Mouse (Mus musculus): Measurements from ENCODE around the gene Setd6. TPM values are rescaled to one million over a fixed set of nuclear protein-coding genes. Genes with fewer than 3 reads are reported as not detected.

Gene Setd6
- 27.5 and 30.0 TPM in 2 replicates for polyA plus RNA-seq (2014; fragmentation: Nextera tagmentation; extraction: Ambion mirVana)

DNA sequence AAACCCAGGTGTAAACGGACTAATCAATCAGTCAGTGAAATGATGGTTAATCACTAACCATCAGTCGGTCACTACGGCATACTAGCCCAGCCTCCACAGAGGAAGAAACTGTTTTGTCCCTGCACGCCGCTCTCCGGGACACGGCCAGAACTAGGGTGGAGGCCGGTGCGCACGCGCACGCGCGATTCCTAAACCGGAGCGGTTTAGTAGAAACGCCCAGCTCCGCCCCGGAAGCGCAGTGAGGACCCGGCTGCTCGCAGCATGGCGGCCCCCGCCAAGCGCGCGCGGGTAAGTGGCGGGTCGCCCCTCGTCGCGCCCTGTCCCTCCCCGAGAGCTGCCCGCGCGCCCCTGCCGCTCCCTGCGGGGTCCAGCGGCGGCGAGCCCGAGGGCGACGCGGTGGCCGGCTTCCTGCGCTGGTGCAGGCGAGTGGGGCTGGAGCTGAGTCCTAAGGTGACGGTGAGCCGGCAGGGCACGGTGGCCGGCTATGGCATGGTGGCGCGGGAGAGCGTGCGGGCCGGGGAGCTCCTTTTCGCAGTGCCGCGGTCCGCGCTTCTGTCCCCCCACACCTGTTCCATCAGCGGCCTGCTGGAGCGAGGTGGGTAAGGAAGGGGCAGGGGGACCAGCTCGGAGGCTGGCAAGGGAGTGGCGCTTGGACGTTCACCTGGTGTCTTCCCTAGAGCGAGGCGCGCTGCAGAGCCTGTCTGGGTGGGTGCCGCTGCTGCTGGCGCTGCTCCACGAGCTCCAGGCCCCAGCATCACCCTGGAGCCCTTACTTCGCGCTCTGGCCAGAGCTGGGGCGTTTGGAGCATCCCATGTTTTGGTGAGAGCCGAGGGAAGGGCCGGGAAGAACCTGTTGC lies at the start of gene Setd6:
Gene Setd6, plus strand, starts transcription at position 206 of the 856 bp plus-strand sequence.
- H3K4me1 ChIP-seq (replicated peaks; ENCODE audit: control insufficient read depth, insufficient read depth, low read length): peaks cover 8% of the 10 kb centered on the region; the same call in 1 of the 2 replicates
- H3K4me2 ChIP-seq (ENCODE audit: low read depth, low read length, severe bottlenecking): peak within 1 kb of the TSS; percentile 85
- H3K9me3 ChIP-seq (ENCODE audit: control insufficient read depth, low read length): no peaks in the 10 kb centered on the region
- no peaks in the 10 kb centered on the region for H3K27me3 ChIP-seq (ENCODE audit: control insufficient read depth, insufficient read depth, low read length)
- under 1% methylated on average over 79 of the region's 79 CpGs for WGBS
- DNase-seq (ENCODE audit: low spot score) (peak; percentile 93), ATAC-seq (replicated peaks; ENCODE audit: low FRiP score) (peak; percentile 89)
- no peaks in the 10 kb centered on the region for H3K36me3 ChIP-seq (ENCODE audit: control insufficient read depth, insufficient read depth, low read length)
- H3K9ac ChIP-seq (ENCODE audit: low read length): peak within 1 kb of the TSS; percentile 82
- no peak within 1 kb of the TSS for H3K27ac ChIP-seq (ENCODE audit: low read depth, low read length)
- H3K4me3 ChIP-seq (ENCODE audit: low read depth, low read length): peak within 1 kb of the TSS; percentile 80

DNA sequence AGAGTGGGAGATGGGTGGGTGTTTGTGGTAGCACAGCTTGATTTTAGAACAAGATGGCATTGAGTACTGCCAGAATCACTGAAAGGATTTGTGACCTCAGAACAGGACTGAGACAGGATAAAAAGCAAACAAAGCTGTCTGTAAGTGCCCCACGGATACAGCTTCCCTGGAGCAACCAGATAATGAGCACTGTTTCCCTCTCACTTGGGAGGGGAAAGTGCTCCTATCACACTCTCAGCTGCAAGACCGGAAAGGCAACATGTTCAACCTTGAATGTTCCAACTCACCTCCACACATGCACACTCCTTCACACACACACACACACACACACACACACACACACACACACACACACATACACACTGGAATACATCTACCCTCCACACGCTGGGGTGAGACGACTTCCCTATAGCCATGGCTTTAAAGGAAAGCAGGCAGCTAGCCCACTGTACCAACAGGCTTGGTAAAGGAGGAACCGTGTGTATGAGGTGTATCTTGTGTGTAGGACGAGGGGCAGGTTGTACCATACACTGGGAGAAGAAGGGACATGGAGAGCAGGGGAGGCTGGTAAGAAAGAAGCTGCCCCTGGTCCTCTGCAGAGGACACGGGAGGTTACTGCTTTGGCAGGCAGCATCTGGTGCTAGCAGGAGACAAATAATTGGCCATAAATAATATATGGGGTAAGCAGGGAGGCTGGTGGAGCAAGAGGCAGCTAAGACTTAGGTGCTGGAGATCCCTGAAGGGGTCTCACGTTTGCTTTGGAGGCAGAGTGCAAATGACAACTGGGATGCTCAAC lies 47.3 kb upstream of the Setd6 start:
- Histone ChIP-seq H3K4me1 (replicated peaks; ENCODE audit: control insufficient read depth, insufficient read depth, low read length) (no peaks in the 10 kb centered on the region), H3K27me3 (ENCODE audit: control insufficient read depth, insufficient read depth, low read length) (no peaks in the 10 kb centered on the region), H3K4me3 (ENCODE audit: low read depth, low read length) (no peak overlapping the region), H3K27ac (ENCODE audit: low read depth, low read length) (no peak overlapping the region), H3K36me3 (ENCODE audit: control insufficient read depth, insufficient read depth, low read length) (no peaks in the 10 kb centered on the region), H3K9me3 (ENCODE audit: control insufficient read depth, low read length) (no peaks in the 10 kb centered on the region), H3K9ac (ENCODE audit: low read length) (no peak overlapping the region), H3K4me2 (ENCODE audit: low read depth, low read length, severe bottlenecking) (no peak overlapping the region)
- WGBS: 66% methylated on average over 8 of the region's 8 CpGs
- DNase-seq (ENCODE audit: low spot score) (no peak), ATAC-seq (replicated peaks; ENCODE audit: low FRiP score) (no peak)

DNA sequence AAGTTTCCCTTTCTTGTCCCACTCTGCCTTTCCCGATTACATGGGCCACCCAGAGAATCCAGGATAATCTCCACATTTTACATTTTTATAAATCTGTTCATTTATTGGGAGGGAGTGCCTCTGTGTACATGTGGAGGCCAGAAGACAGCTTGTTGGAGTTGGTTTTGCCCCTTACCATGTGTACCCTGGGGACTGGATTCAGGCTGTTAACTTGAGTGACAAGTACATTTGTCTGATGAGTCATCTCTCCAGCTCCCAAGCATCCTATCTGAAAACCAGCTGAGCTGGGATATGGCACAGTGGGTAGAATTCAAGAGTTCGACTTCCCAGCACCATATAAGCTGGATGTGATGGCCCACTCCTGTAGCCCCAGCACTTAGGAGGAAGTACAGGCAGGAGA lies 45.7 kb upstream of the Setd6 start:
- Histone ChIP-seq H3K36me3 (ENCODE audit: control insufficient read depth, insufficient read depth, low read length) (no peaks in the 10 kb centered on the region), H3K9ac (ENCODE audit: low read length) (no peak overlapping the region), H3K27ac (ENCODE audit: low read depth, low read length) (no peak overlapping the region), H3K9me3 (ENCODE audit: control insufficient read depth, low read length) (no peaks in the 10 kb centered on the region), H3K27me3 (ENCODE audit: control insufficient read depth, insufficient read depth, low read length) (no peaks in the 10 kb centered on the region), H3K4me1 (replicated peaks; ENCODE audit: control insufficient read depth, insufficient read depth, low read length) (no peaks in the 10 kb centered on the region), H3K4me2 (ENCODE audit: low read depth, low read length, severe bottlenecking) (no peak overlapping the region), H3K4me3 (ENCODE audit: low read depth, low read length) (no peak overlapping the region)
- 86% methylated on average over 2 of the region's 2 CpGs for WGBS
- ATAC-seq (replicated peaks; ENCODE audit: low FRiP score): no peak
- no peak for DNase-seq (ENCODE audit: low spot score)

- no peaks in the 10 kb centered on the region for H3K4me1 ChIP-seq (replicated peaks; ENCODE audit: control insufficient read depth, insufficient read depth, low read length)
- no peaks in the 10 kb centered on the region for H3K36me3 ChIP-seq (ENCODE audit: control insufficient read depth, insufficient read depth, low read length)
- H3K27me3 ChIP-seq (ENCODE audit: control insufficient read depth, insufficient read depth, low read length): peaks cover 7% of the 10 kb centered on the region
- H3K9me3 ChIP-seq (ENCODE audit: control insufficient read depth, low read length): no peaks in the 10 kb centered on the region
- H3K9ac ChIP-seq (ENCODE audit: low read length): no peak overlapping the region
- WGBS: 89% methylated on average over 6 of the region's 6 CpGs
- ATAC-seq (replicated peaks; ENCODE audit: low FRiP score) (no peak), DNase-seq (ENCODE audit: low spot score) (no peak)
- H3K4me3 ChIP-seq (ENCODE audit: low read depth, low read length): no peak overlapping the region
- no peak overlapping the region for H3K4me2 ChIP-seq (ENCODE audit: low read depth, low read length, severe bottlenecking)
- H3K27ac ChIP-seq (ENCODE audit: low read depth, low read length): no peak overlapping the region
Observed at GRCm38 (mm10) chr8:95671861-95672260, 43.8 kb upstream of the Setd6 start.

DNA sequence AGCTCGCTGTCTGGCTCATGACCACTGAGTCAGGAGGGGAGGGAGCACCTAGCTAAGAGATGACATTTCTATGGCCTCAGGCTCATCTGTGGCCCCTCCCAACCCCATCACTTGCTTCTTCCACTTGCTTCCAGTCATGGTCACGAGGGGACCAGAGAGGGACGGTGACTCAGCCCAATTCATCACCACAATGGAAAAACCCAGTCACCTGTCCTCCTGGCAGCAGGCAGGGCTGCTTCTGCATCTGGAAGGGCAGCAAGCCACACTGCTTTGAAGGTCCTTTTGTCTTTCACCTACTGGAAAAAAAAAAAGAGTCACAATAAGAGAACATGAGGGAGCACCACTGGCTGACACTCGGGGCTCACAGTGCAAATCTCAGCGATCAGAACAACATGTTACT lies 42.9 kb upstream of the Setd6 start:
- Histone ChIP-seq H3K9me3 (ENCODE audit: control insufficient read depth, low read length) (no peaks in the 10 kb centered on the region), H3K36me3 (ENCODE audit: control insufficient read depth, insufficient read depth, low read length) (no peaks in the 10 kb centered on the region), H3K27ac (ENCODE audit: low read depth, low read length) (no peak overlapping the region), H3K27me3 (ENCODE audit: control insufficient read depth, insufficient read depth, low read length) (peaks cover 16% of the 10 kb centered on the region), H3K4me3 (ENCODE audit: low read depth, low read length) (no peak overlapping the region), H3K4me2 (ENCODE audit: low read depth, low read length, severe bottlenecking) (no peak overlapping the region), H3K9ac (ENCODE audit: low read length) (no peak overlapping the region), H3K4me1 (replicated peaks; ENCODE audit: control insufficient read depth, insufficient read depth, low read length) (peaks cover 4% of the 10 kb centered on the region; the same call in 1 of the 2 replicates)
- ATAC-seq (replicated peaks; ENCODE audit: low FRiP score) (no peak), DNase-seq (ENCODE audit: low spot score) (no peak)
- 80% methylated on average over 5 of the region's 5 CpGs for WGBS

DNA sequence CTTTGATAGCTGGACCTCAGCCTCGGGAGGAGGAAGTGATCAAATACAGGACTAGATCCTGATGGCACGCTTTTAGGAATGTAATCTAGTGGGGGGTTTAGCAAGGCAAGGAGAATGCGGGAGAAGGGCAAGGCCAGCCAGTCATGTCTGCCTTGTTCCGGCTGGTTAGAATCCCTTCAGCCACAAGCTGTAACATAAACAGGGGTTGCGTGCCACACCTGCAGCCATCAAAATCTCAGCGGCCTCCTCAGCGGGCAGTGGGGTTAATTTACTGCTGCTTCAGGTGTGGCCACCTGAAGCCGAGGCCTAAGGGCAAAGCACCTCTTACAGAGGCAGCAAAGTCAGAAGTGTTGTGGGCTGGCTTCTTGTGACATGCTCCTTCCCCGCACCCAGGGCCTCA lies 39.0 kb upstream of the Setd6 start, which contains the start of gene Ndrg4:
Gene Ndrg4, plus strand, starts transcription at position 350 of the 400 bp plus-strand sequence.
- WGBS: 39% methylated on average over 9 of the region's 9 CpGs
- ATAC-seq (replicated peaks; ENCODE audit: low FRiP score): no peak

DNA sequence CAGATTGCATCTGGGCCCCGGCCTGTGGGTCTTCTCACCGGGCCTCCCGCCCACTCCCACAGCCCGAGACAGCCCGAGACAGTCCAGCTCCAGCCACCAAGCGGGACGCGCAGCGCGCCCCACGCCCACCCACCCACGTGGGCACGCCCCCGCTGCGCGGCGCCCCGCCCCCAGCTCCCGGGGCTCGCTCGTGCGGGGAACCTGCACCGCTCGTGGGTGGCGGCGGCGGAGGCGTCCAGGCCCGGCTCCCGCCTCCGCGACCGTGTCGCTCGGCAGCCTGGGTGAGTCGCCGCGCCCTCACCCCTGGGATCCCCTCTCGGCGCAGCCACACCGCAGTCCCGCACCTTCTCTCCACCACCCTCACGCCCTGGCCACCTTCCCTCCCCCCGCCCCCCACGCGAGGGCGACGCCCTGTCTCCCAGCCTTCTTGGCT lies 38.1 kb upstream of the Setd6 start:
- WGBS: under 1% methylated on average over 24 of the region's 48 CpGs
- ATAC-seq (replicated peaks; ENCODE audit: low FRiP score) (peak; percentile 58), DNase-seq (ENCODE audit: low spot score) (peak; percentile 59)
- H3K4me1 ChIP-seq (replicated peaks; ENCODE audit: control insufficient read depth, insufficient read depth, low read length): peaks cover 4% of the 10 kb centered on the region; the same call in 1 of the 2 replicates
- peak overlapping the region; percentile 57 for H3K9ac ChIP-seq (ENCODE audit: low read length)
- H3K4me2 ChIP-seq (ENCODE audit: low read depth, low read length, severe bottlenecking): peak overlapping the region; percentile 91
- no peak overlapping the region for H3K27ac ChIP-seq (ENCODE audit: low read depth, low read length)
- H3K9me3 ChIP-seq (ENCODE audit: control insufficient read depth, low read length): no peaks in the 10 kb centered on the region
- peaks cover 33% of the 10 kb centered on the region for H3K27me3 ChIP-seq (ENCODE audit: control insufficient read depth, insufficient read depth, low read length)
- H3K36me3 ChIP-seq (ENCODE audit: control insufficient read depth, insufficient read depth, low read length): no peaks in the 10 kb centered on the region
- peak overlapping the region; percentile 53 for H3K4me3 ChIP-seq (ENCODE audit: low read depth, low read length)

More for the DNA sequence above, 39.0 kb upstream of the Setd6 start, which contains the start of gene Ndrg4:
- peaks cover 33% of the 10 kb centered on the region for H3K27me3 ChIP-seq (ENCODE audit: control insufficient read depth, insufficient read depth, low read length)
- peak within 1 kb of the TSS; percentile 53 for H3K4me3 ChIP-seq (ENCODE audit: low read depth, low read length)
- no peaks in the 10 kb centered on the region for H3K9me3 ChIP-seq (ENCODE audit: control insufficient read depth, low read length)
- DNase-seq (ENCODE audit: low spot score): no peak
- H3K4me2 ChIP-seq (ENCODE audit: low read depth, low read length, severe bottlenecking): peak within 1 kb of the TSS; percentile 91
- peaks cover 4% of the 10 kb centered on the region; the same call in 1 of the 2 replicates for H3K4me1 ChIP-seq (replicated peaks; ENCODE audit: control insufficient read depth, insufficient read depth, low read length)
- H3K9ac ChIP-seq (ENCODE audit: low read length): peak within 1 kb of the TSS; percentile 57
- H3K36me3 ChIP-seq (ENCODE audit: control insufficient read depth, insufficient read depth, low read length): no peaks in the 10 kb centered on the region
- H3K27ac ChIP-seq (ENCODE audit: low read depth, low read length): no peak within 1 kb of the TSS

DNA sequence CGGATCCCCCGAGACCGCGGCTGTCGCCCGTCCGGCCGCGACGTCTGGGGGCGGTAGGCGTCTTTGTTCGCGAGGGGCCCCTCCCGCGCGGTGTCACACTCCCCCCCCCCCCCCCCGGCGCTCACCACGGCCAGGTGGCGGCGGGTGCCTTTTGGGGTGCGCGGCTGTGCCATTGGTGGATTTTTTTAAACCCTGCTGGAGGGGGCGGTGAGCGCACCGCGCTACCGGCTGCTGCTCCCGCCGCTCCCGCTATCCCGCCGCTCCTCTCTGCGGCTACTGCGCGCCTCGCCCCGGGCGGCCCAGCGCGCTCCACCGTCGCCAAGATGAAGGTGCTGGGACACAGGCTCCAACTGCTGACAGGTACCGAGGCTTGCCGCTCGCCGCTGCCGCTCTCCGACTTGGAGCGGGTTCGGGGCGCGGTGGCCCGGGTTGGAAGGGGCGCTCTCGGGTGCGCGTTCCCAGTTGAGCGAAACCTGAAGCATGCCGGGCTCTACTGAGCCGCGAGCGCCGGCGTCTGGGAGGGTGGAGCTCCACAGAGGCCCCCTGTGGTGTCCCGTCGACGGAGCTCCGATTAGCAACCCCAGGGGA lies 37.6 kb upstream of the Setd6 start:
- Histone ChIP-seq H3K4me2 (ENCODE audit: low read depth, low read length, severe bottlenecking) (peak overlapping the region; percentile 91), H3K4me1 (replicated peaks; ENCODE audit: control insufficient read depth, insufficient read depth, low read length) (peaks cover 4% of the 10 kb centered on the region; the same call in 1 of the 2 replicates), H3K27ac (ENCODE audit: low read depth, low read length) (no peak overlapping the region), H3K4me3 (ENCODE audit: low read depth, low read length) (peak overlapping the region; percentile 53), H3K9ac (ENCODE audit: low read length) (peak overlapping the region; percentile 57), H3K27me3 (ENCODE audit: control insufficient read depth, insufficient read depth, low read length) (peaks cover 33% of the 10 kb centered on the region), H3K9me3 (ENCODE audit: control insufficient read depth, low read length) (no peaks in the 10 kb centered on the region), H3K36me3 (ENCODE audit: control insufficient read depth, insufficient read depth, low read length) (no peaks in the 10 kb centered on the region)
- peak; percentile 65 for DNase-seq (ENCODE audit: low spot score)
- under 1% methylated on average over 39 of the region's 70 CpGs for WGBS
- ATAC-seq (replicated peaks; ENCODE audit: low FRiP score): peak; percentile 31

All from forebrain, embryonic 11.5 days (tissue).